Mouse (Mus musculus): ENCODE measurements around the gene Sdk1. TPM values are rescaled to one million over a fixed set of nuclear protein-coding genes. Genes with fewer than 3 reads are reported as not detected.

Gene Sdk1
- total and polyA plus RNA-seq, 2 experiments = 0.18 to 0.27 TPM

- H3K9ac ChIP-seq (ENCODE audit: low read depth, low read length) = peak overlapping the region; percentile 68
- no peak for TF ChIP-seq CTCF (IDR thresholded peaks at IDR 0.05; ENCODE audit: low read depth, low read length)
- peaks cover 4% of the 10 kb centered on the region; the same call in 1 of the 2 replicates for H3K79me2 ChIP-seq (ENCODE audit: control insufficient read depth, insufficient read depth, low read length)
- peak overlapping the region; percentile 87 for H3K27ac ChIP-seq (replicated peaks; ENCODE audit: insufficient read depth, low read depth, low read length)
- no peaks in the 10 kb centered on the region for H3K36me3 ChIP-seq (ENCODE audit: control insufficient read depth, insufficient read depth, low read length)
- WGBS = 55% methylated on average over 9 of the region's 9 CpGs
- no peaks in the 10 kb centered on the region for H3K27me3 ChIP-seq (ENCODE audit: control insufficient read depth, insufficient read depth, low read length)
- peak overlapping the region; percentile 41 for H3K4me3 ChIP-seq (ENCODE audit: insufficient read depth, low read depth, low read length)
- DNase-seq (ENCODE audit: extremely low read depth, low read depth, low spot score) = no peak
- peaks cover 24% of the 10 kb centered on the region for H3K4me1 ChIP-seq (ENCODE audit: control insufficient read depth, insufficient read depth, low read length)
Observed at GRCm38 (mm10) chr5:141379836-141380773, 138.8 kb downstream of the Sdk1 start.

- Histone ChIP-seq H3K27ac (replicated peaks; ENCODE audit: insufficient read depth, low read depth, low read length) (peak overlapping the region; percentile 87), H3K36me3 (ENCODE audit: control insufficient read depth, insufficient read depth, low read length) (no peaks in the 10 kb centered on the region), H3K4me1 (ENCODE audit: control insufficient read depth, insufficient read depth, low read length) (peaks cover 24% of the 10 kb centered on the region), H3K79me2 (ENCODE audit: control insufficient read depth, insufficient read depth, low read length) (peaks cover 4% of the 10 kb centered on the region; the same call in 1 of the 2 replicates), H3K27me3 (ENCODE audit: control insufficient read depth, insufficient read depth, low read length) (no peaks in the 10 kb centered on the region), H3K9ac (ENCODE audit: low read depth, low read length) (peak overlapping the region; percentile 68), H3K4me3 (ENCODE audit: insufficient read depth, low read depth, low read length) (peak overlapping the region; percentile 41)
- peak; percentile 95 for DNase-seq (ENCODE audit: extremely low read depth, low read depth, low spot score)
- 29% methylated on average over 3 of the region's 3 CpGs for WGBS
- no peak for TF ChIP-seq CTCF (IDR thresholded peaks at IDR 0.05; ENCODE audit: low read depth, low read length)
- 0 out of 2 replicates have a peak, but pooled peaks have one; percentile 21 for TF ChIP-seq POLR2A (IDR thresholded peaks at IDR 0.05; ENCODE audit: extremely low read depth, insufficient read depth, low read length)
Observed at GRCm38 (mm10) chr5:141380774-141381156, 139.5 kb downstream of the Sdk1 start.

GRCm38 (mm10) chr5:141381581-141381980, 140.3 kb downstream of the Sdk1 start:
- no peaks in the 10 kb centered on the region for H3K36me3 ChIP-seq (ENCODE audit: control insufficient read depth, insufficient read depth, low read length)
- WGBS = 21% methylated on average over 7 of the region's 7 CpGs
- H3K4me3 ChIP-seq (ENCODE audit: insufficient read depth, low read depth, low read length) = no peak overlapping the region
- peaks cover 4% of the 10 kb centered on the region; the same call in 1 of the 2 replicates for H3K79me2 ChIP-seq (ENCODE audit: control insufficient read depth, insufficient read depth, low read length)
- no peak for TF ChIP-seq POLR2A (IDR thresholded peaks at IDR 0.05; ENCODE audit: extremely low read depth, insufficient read depth, low read length)
- TF ChIP-seq CTCF (IDR thresholded peaks at IDR 0.05; ENCODE audit: low read depth, low read length) = no peak
- peak overlapping the region; percentile 84 for H3K27ac ChIP-seq (replicated peaks; ENCODE audit: insufficient read depth, low read depth, low read length)
- peak; percentile 71 for DNase-seq (ENCODE audit: extremely low read depth, low read depth, low spot score)
- H3K4me1 ChIP-seq (ENCODE audit: control insufficient read depth, insufficient read depth, low read length) = peaks cover 24% of the 10 kb centered on the region
- no peaks in the 10 kb centered on the region for H3K27me3 ChIP-seq (ENCODE audit: control insufficient read depth, insufficient read depth, low read length)
- no peak overlapping the region for H3K9ac ChIP-seq (ENCODE audit: low read depth, low read length)

GRCm38 (mm10) chr5:141382246-141382835, 141.1 kb downstream of the Sdk1 start:
- H3K9ac ChIP-seq (ENCODE audit: low read depth, low read length) = no peak overlapping the region
- peak overlapping the region; percentile 84 for H3K27ac ChIP-seq (replicated peaks; ENCODE audit: insufficient read depth, low read depth, low read length)
- no peaks in the 10 kb centered on the region for H3K27me3 ChIP-seq (ENCODE audit: control insufficient read depth, insufficient read depth, low read length)
- H3K4me1 ChIP-seq (ENCODE audit: control insufficient read depth, insufficient read depth, low read length) = peaks cover 24% of the 10 kb centered on the region
- H3K36me3 ChIP-seq (ENCODE audit: control insufficient read depth, insufficient read depth, low read length) = no peaks in the 10 kb centered on the region
- DNase-seq (ENCODE audit: extremely low read depth, low read depth, low spot score) = peak; percentile 98
- H3K4me3 ChIP-seq (ENCODE audit: insufficient read depth, low read depth, low read length) = no peak overlapping the region
- WGBS = 32% methylated on average over 5 of the region's 5 CpGs
- TF ChIP-seq POLR2A (IDR thresholded peaks at IDR 0.05; ENCODE audit: extremely low read depth, insufficient read depth, low read length) (no peak), CTCF (IDR thresholded peaks at IDR 0.05; ENCODE audit: low read depth, low read length) (no peak)
- peaks cover 4% of the 10 kb centered on the region; the same call in 1 of the 2 replicates for H3K79me2 ChIP-seq (ENCODE audit: control insufficient read depth, insufficient read depth, low read length)

GRCm38 (mm10) chr5:141388451-141388850, 147.2 kb downstream of the Sdk1 start:
- no peaks in the 10 kb centered on the region for H3K36me3 ChIP-seq (ENCODE audit: control insufficient read depth, insufficient read depth, low read length)
- 87% methylated on average over 2 of the region's 2 CpGs for WGBS
- no peak for DNase-seq (ENCODE audit: extremely low read depth, low read depth, low spot score)
- no peak for TF ChIP-seq CTCF (IDR thresholded peaks at IDR 0.05; ENCODE audit: low read depth, low read length)
- TF ChIP-seq POLR2A (IDR thresholded peaks at IDR 0.05; ENCODE audit: extremely low read depth, insufficient read depth, low read length) = no peak
- H3K4me3 ChIP-seq (ENCODE audit: insufficient read depth, low read depth, low read length) = no peak overlapping the region
- H3K4me1 ChIP-seq (ENCODE audit: control insufficient read depth, insufficient read depth, low read length) = peaks cover 3% of the 10 kb centered on the region; the same call in 1 of the 2 replicates
- H3K9ac ChIP-seq (ENCODE audit: low read depth, low read length) = no peak overlapping the region
- H3K27me3 ChIP-seq (ENCODE audit: control insufficient read depth, insufficient read depth, low read length) = no peaks in the 10 kb centered on the region
- no peaks in the 10 kb centered on the region for H3K79me2 ChIP-seq (ENCODE audit: control insufficient read depth, insufficient read depth, low read length)
- no peak overlapping the region for H3K27ac ChIP-seq (replicated peaks; ENCODE audit: insufficient read depth, low read depth, low read length)
